Mouse (Mus musculus): ENCODE data around the gene Cnga4. TPM values are rescaled to one million over a fixed set of nuclear protein-coding genes. Genes with fewer than 3 reads are reported as not detected.
"Not testable (repeated sequence)": the region's sequence is repeated elsewhere in the genome, so short reads cannot be mapped to it uniquely, and the experiment has no call there.

Gene Cnga4
- 0.09 and 0.10 TPM in 2 replicates for polyA plus RNA-seq (2012; rRNA removed)

DNA sequence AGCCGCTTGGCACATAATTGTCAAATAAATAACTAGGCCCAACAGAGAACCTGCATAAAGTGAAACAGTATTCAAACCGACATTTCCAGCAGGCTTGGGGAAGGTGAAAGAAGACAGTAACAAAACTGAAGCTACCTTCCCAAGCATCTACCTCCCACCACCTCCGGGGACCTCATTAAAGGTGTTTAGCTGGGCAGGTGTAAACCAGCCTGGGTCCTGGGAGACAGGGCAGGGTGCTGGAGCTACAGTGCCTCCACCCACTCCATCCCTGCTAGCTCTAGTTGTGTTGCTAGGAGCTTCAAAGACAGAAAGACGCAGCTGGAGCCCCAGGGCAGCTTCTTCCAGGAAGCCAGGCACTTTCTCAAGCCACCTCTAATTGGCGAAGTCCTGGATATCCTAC lies at the start of gene Cnga4:
Gene Cnga4 (plus strand): TSS at position 301 of the 400 bp plus-strand sequence.
- WGBS: 62% methylated on average over 5 of the region's 5 CpGs

DNA sequence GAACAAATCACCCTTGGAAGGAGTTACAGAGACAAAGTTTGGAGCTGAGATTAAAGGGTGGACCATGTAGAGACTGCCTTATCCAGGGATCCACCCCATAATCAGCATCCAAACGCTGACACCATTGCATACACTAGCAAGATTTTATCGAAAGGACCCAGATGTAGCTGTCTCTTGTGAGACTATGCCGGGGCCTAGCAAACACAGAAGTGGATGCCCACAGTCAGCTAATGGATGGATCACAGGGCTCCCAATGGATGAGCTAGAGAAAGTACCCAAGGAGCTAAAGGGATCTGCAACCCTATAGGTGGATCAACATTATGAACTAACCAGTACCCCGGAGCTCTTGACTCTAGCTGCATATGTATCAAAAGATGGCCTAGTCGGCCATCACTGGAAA lies 48.3 kb upstream of the Cnga4 start:
- WGBS: no CpG with 5 or more reads among the region's 5 CpGs
- not testable (repeated sequence) for DNase-seq (ENCODE audit: low read depth, low spot score)

More for the DNA sequence above, at the start of gene Cnga4:
- DNase-seq (ENCODE audit: low read depth, low spot score): no peak

DNA sequence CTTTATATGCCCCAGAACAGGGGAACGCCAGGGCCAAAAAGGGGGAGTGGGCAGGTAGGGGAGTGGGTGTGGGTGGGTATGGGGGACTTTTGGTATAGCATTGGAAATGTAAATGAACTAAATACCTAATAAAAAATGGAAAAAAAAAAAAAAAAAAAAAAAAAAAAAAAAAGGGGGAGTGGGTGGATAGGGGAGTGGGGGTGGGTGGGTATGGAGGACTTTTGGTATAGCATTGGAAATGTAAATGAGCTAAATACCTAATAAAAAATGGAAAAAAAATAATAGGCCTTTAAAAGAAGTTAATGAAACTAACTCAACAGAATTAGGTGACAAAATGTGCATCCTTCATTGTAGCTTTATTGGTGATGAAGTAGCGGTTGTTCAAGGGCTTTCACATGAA lies 47.9 kb upstream of the Cnga4 start:
- not testable (repeated sequence) for DNase-seq (ENCODE audit: low read depth, low spot score)
- WGBS: 98% methylated on average over 1 of the region's 2 CpGs

DNA sequence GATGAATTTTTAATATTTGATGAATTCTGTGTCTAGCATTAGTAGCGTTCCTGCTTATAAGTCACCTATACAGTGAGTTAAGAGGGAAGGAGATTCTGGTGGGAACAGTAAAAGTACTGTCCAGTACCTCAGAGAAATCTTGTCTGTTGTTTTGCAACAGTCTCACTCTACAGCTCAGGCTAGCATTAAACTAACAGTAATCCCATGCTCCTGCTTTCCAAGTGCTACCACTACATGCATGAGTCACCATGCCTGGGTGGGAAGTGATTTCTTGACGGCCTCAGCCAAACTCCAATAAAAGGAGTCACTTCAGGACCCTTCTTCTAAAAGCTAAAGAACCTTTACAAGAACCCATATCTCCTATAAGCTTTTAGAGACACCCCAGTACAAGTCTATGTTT lies 42.7 kb upstream of the Cnga4 start:
- no peak for DNase-seq (ENCODE audit: low read depth, low spot score)
- WGBS: 68% methylated on average over 2 of the region's 2 CpGs

DNA sequence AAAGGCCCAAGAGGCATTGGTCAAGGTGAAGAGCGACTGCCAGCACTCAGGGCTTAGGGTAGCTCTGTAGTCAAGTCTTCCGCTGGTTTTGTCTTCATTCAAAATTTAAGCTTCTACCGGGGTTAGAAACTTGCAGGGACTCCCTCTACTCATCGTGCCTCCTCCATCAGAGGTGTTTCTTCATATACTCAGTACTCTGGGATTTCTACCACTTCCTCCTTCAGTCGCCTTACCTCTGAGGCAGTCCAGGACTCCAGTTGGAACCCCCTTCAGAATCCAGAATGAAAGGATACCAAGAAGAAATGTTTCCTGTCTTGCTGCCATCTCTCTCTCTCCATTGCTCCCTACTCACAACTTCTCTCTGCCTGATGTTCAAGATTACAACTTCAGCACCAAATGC lies 37.1 kb upstream of the Cnga4 start:
- DNase-seq (ENCODE audit: low read depth, low spot score): no peak
- WGBS: 85% methylated on average over 5 of the region's 5 CpGs

DNA sequence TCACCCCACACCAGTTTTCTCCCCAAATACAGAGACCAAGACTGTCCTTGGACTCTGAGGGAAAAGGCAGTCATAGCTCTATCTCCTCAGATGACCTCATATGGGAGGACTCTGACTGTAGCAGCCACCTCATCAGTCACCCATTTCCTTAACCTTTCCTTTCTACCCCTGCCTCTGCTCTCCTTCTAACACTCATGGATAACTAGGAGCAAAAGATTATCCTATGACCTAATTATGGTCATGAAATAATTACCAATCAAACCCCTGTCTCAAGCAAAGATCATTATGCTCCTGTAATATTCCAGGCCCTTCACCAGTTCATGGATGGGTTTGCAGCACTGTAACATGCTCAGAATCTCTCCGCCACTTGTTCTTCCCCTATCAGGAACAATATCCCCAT lies 36.4 kb upstream of the Cnga4 start, which contains the start of gene Olfr692:
Gene Olfr692 (plus strand): TSS at position 301 of the 400 bp plus-strand sequence.
- 100% methylated on average over 1 of the region's 1 CpGs for WGBS
- no peak for DNase-seq (ENCODE audit: low read depth, low spot score)

DNA sequence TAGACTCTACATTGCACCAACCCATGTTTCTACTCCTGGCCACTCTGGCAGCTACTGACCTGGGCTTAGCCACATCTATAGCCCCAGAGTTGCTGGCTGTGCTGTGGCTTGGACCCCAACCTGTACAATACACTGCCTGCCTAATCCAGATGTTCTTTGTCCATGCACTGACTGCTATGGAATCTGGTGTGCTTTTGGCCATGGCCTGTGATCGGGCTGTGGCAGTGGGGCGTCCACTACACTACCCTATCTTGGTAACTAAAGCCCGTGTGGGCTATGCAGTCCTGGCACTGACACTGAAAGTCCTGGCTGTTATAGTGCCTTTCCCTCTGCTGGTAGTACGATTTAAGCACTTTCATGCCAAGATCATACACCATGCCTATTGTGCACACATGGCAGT lies 35.8 kb upstream of the Cnga4 start:
- WGBS: 86% methylated on average over 4 of the region's 4 CpGs
- no peak for DNase-seq (ENCODE audit: low read depth, low spot score)

DNA sequence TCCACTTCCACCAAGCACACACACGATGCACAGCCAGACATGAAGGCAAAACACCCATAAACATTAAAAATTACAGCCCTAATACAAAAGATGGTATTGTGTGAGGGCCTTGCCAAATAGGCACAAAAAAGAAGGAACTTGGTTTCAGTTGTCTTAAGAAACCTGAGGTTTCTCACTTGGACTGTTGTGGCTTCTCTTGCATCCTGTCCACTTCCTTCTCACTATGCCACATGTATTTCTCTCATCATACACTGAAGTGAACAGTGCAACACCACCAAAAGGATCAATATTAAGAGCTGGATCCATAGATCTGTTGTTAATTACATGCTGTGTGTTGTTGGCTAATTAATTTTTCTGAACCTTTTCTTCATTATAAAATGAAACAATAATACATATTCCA lies 31.5 kb upstream of the Cnga4 start:
- DNase-seq (ENCODE audit: low read depth, low spot score): no peak
- 67% methylated on average over 1 of the region's 1 CpGs for WGBS

DNA sequence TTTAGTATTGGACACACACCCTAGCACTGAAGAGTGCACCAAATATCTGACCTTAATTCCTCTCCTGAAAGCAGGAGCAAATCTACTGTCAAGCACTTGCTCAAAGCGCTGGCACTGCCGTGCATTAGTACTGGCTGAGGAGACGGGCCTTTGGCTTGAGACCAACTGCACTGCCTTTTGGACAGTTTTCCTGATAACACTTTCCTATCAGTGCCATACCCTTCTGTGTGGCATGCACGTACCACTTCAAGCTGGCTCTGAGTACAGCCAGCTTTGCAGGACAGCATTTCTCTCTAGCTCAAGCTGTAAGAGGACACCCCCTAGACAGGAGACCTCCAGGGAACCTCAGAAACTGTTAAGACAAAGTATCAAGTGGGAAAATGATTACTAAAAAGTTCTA lies 30.9 kb upstream of the Cnga4 start:
- no peak for DNase-seq (ENCODE audit: low read depth, low spot score)
- WGBS: 67% methylated on average over 4 of the region's 4 CpGs

DNA sequence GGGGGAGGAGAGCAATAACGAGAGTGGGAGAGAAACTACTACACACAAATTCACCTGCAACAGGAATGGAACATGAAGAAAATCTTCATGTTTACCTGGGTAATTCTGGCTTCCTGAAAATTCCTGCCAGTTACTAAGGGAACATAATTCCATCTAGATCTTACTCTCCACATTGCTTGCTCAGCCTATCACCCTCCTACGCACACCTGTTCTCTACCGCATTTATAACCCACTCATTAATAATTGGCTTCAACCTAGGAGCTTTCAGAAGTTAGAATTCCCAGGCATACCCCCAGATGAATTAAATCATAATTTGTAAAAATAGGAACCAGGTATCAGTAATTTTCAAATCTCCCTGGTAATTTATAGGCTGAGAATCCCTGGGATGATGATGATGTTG lies 30.4 kb upstream of the Cnga4 start:
- 96% methylated on average over 3 of the region's 3 CpGs for WGBS
- DNase-seq (ENCODE audit: low read depth, low spot score): no peak

DNA sequence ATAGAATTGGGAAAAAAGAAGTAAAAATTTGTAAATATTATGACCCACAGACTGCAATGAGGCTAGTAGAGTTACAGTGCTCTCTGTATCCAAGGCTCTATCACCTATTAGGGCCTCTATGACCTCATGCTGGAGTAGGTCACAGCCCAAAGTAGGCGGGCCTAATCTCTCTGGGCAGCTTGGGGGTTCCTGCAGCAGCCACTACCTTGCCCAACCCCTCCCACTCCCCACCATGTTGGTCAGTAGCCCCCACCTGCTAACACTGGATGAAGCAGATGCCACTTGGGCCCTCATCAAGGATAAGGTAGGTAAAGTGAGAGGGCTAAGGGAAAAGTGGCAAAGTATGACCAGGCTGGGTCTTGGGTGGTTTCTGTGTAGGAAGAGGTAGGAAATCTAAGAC lies 29.5 kb upstream of the Cnga4 start, which contains the start of gene Gm5901:
Gene Gm5901 (plus strand): TSS at position 173 of the 400 bp plus-strand sequence.
- no peak for DNase-seq (ENCODE audit: low read depth, low spot score)
- 100% methylated on average over 1 of the region's 1 CpGs for WGBS

DNA sequence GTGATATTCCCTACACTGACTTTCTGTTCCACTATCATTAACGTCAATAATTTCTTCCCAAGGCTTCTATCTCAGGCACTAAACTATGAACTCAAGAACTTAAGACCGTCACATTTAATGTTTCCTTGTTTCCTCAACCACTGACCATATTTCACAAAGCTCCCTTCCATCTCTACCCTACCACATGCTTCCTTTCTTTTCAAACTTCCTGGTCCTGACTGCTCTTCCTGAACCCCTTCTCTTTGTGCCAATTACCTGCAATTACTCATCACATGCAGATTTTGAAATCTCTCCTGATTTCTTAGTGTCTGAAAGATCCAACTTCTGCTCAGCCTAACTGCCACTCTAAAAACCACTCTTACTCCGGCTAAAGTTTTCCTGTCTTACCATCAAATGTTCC lies 24.0 kb upstream of the Cnga4 start:
- no peak for DNase-seq (ENCODE audit: low read depth, low spot score)
- WGBS: 89% methylated on average over 3 of the region's 3 CpGs

DNA sequence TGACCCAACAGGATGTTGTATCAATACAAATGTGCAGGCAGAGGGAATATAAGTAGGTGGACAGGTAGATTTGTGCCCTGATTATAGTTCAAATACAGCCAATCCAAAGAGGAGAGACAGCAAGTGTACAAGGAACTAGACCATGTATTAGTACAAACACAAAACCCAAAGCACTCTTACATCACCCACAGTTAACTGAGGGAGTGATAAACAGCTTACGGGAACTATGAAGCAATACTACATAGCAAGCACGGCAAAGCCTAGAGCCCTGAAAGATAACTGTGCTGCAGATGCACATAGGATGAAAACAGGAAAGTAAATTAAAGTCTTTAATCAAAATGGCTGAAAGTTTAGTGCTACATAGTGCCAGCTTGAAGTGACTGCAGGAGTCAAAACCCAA lies 16.7 kb upstream of the Cnga4 start:
- 88% methylated on average over 2 of the region's 2 CpGs for WGBS
- DNase-seq (ENCODE audit: low read depth, low spot score): no peak

DNA sequence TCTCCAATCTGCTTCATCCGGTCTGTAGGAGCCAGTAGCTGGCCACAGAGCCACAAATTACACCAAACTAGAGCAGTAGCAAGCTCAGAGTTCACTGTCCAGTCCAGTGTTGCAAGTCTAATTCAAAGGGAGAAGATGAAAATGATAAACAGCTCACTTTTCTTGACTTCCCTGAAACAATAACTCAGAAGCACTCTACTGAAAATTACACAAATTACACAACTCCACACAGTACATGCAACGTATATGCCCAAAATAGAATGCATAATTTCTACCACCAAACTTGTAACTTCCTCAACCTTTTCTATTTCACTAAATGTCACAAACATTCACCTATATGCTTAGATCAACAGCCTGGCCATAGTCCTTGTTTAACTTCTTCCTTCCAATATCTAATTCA lies 14.1 kb upstream of the Cnga4 start:
- DNase-seq (ENCODE audit: low read depth, low spot score): no peak
- 78% methylated on average over 2 of the region's 2 CpGs for WGBS

DNA sequence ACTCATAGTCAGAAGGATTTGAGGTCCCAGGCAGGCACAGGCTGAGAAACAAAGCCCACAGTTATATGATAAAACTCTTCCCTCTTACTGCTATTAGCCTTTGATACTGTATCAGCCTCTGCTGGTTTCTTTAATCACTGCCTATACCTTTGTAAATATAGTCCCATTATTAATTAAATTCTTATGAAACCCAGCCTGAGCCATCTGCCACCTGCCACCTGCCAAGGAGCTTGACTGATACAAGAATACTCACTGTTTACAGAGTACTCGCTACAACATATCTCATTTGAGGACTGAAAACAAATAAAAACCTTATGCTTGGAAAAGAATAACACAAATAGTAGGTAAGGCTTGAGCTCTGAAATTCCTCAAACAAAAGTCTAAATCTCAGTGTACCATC lies 9.8 kb upstream of the Cnga4 start:
- 45% methylated on average over 1 of the region's 1 CpGs for WGBS
- DNase-seq (ENCODE audit: low read depth, low spot score): no peak

DNA sequence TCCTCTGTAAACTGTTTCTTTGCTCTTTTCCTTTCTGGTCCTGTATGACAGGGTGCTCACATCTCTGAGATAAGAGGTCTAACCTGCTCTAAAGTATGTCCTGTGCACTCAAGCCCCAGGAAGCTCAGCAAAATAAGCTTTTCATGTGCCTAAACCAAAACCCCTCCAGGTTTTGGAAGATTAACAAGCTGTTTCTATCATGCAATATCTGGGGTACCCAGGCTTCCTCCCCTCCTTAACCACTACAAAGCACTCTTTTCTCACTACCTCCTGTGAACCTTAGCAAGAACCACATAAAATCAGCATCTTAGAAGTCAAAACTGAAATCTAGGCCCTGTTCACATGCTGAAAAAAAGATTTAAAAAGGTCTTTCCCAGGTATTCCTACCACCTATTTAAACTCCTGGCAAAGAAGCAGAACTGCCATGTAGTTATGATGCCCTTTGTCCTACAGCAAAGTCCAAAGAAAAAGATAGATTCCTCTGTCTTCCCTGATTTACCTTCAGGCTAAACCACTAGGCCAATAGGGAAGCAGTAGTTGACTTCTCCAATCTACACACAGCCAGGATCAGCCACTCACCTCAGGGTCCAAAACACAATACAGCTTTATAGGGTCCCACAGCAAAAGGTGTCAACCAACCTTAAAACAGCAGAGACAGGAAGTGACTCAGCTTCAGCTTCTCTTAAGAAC lies 9.1 kb upstream of the Cnga4 start:
- peak; percentile 64 for DNase-seq (ENCODE audit: low read depth, low spot score)

DNA sequence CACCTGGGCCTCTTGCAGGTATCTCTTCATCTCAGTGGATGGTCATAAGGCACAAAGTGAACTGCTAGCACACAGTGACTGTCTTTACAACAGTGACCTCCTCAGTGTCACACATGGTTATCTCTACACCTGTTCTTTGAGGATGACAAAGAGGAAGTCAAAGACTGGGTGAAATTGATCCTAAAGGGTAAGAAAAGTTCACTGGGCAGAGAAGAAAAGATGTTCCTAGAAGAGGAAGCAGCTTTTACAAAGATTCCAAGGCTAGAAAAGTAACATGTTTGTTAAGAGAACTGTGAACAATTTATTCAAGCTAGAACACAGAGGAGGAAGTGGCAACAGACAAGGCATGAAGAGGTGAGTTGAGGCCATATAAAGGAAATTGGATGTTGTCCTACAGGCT lies 8.2 kb upstream of the Cnga4 start:
- no peak for DNase-seq (ENCODE audit: low read depth, low spot score)

DNA sequence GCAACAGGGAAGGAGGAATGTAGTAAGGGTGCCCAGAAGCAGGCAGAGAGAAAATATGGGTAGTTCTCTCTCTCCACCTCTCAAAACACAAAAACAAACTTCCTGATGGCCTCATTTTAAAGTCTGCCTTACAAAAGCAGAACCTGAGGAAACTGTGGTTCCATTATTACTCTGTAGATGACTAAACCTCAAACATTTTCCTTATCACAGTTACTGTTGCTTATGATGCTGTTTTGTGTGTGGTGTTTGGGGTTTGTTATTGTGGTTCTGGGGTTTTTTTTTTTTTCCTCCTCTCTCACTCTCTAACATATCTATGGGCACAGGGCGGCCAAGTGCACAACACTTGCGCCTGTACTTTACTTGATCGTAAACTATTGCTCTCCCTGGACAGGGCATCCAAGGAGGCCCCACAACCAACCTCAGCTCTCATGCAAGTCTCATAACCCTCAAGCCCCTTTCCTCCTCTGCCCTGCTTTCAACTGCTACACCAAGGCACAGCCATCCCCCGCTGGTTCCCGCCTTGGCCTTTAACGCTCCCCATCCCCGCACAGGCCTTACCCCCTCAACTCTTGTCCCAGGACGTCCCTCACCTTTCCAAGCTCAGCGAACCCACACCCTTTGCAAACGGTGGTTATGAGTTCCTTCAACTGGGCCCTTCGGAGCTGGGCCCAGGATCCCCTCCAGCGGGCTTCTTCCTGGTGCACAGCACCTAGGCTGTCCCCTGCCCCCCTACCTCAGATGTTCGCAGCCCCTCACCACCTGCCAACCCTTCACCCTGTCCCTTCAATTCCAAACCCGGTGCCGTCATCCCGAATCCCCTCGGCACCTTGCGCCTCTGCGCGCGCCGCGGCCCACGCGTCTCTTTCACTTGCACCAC lies 5.1 kb upstream of the Cnga4 start:
- WGBS: under 1% methylated on average over 25 of the region's 25 CpGs

DNA sequence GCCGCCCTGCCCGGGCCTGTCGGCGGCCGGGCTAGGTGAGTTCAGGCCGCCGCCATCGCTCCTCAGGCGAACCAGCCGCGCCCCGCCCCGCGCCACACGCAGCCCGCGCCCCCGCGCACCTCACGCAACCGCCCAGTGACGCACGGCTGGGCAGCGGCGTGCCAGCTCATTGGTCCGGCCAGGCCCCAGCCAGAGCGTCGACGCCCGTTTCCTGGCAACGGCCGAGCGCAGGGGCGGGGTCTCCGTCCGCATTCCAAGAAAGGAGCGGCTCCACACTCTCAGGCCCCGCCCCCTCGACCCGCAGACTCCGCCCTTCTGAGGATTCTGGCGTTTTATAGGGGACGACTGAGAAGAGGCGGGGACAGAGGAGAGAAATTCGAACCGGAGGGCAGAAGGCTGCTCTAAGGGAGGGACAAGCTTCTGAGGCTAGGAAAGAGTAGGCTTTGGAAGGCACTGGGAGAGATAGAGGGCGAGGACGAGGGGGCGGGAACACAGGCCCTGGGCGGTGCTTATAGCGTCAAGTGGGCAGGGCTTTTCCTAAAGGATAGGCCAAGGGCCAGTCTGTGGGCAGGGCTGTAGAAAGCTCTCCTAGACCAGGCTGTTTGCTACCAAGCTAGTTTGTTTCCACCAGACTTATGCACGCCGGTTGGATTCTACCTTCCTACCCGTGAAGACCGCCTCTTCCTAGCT lies 4.3 kb upstream of the Cnga4 start, which contains the start of gene Fam160a2:
Gene Fam160a2 (minus strand): TSS at position 120 of the 690 bp plus-strand sequence.
- 1% methylated on average over 55 of the region's 55 CpGs for WGBS

More for the DNA sequence above, 5.1 kb upstream of the Cnga4 start:
- no peak for DNase-seq (ENCODE audit: low read depth, low spot score)

DNA sequence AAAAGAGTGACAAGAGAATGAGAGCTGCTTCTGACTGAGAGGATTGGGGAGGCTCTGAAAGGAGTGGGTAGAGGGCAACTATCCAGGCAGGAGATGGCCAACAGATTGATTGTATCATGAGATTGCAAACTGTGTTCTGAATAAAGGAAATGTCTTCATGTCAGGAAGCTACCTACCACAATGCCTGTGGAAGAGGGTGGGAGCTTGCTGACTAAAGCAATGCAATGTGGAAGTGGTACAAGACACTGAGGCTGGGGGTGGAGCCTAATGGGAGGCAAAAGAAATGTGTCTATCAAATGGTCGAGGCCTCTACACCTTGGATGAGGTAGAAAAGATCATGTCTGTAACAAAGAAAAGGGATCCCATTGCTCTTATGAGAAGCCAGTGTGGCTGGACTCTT lies 2.0 kb downstream of the Cnga4 start:
- DNase-seq (ENCODE audit: low read depth, low spot score): no peak
- WGBS: 57% methylated on average over 1 of the region's 1 CpGs

More for the DNA sequence above, 4.3 kb upstream of the Cnga4 start, which contains the start of gene Fam160a2:
- peak; percentile 100 for DNase-seq (ENCODE audit: low read depth, low spot score)

All from large intestine, adult 2 months (tissue).